Mouse (Mus musculus): Measurements from ENCODE around the gene Lsm7. TPM values are rescaled to one million over a fixed set of nuclear protein-coding genes. Genes with fewer than 3 reads are reported as not detected.

Gene Lsm7
- total RNA-seq (2022), result 10 to 100 TPM; 42.1 to 61.3 (median 57.5) TPM

DNA sequence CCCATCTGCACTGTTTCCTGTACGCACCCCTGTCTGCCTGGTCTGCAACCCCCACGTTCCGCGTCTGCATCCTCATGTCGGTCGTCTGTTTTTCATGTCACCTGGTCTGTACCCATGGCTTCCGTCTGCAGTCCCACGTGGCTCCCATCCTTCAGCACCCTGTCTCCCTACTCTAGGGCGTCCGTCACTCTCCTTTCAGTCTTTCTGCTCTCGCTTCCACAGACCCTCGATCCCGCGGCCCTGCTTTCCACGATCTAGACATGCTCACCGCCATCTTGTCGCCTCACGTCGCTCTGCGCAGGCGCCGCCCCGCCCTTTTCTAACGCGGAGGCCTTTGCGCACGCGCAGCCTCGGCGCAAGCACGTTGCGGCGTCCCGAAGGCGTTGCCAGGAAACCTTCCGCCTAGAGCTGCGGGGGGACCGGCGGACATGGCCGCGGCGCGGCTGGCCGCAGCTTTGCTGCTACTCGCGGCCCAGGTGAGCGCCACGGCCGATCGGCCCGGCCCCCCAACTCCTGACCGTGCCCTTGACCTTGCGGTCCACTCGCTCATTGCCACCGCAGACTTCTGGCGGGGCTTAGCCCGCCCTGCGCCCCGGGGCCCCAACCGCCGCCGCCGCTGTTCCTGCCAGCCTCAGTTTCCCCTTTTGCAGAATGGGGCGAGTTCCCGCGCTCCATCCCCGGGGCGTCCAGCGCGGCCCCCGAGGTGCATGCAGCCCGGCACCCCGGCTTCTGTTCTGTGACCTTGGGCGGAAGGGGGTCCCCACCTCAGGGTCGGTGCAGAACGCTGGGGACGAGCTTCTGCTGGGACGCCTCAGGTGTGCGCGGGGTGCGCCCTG, at the start of gene Lsm7, which contains the start of gene Sppl2b:
Gene Lsm7 (minus strand): TSS at position 297 of the 836 bp plus-strand sequence.
Gene Sppl2b (plus strand): TSS at position 363 of the 836 bp plus-strand sequence.
- peak; percentile 90 to 97 for DNase-seq (ENCODE audit: low spot score in 2 of 2)

DNA sequence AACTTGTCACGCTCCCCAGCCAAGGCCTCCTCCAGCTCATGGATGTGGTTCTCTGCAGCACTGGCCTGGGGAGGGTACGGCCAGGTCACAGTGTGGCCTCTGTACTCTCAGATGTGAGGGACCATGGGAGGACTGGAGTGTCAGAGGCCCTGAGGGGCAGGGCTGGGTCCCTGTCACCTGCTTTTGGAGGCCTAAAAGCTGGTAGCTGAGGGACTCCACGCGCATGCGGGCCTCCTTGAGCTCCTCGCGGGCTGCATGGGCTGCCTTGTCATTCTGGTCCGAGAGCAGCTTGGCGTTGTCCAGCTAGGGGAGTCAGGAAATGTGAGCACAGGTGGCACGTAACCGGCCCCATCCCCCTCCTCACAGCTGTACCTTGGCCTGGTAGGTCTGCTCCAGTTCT, 49.7 kb upstream of the Lsm7 start:
- DNase-seq (ENCODE audit: low spot score in 2 of 2), result no peak

DNA sequence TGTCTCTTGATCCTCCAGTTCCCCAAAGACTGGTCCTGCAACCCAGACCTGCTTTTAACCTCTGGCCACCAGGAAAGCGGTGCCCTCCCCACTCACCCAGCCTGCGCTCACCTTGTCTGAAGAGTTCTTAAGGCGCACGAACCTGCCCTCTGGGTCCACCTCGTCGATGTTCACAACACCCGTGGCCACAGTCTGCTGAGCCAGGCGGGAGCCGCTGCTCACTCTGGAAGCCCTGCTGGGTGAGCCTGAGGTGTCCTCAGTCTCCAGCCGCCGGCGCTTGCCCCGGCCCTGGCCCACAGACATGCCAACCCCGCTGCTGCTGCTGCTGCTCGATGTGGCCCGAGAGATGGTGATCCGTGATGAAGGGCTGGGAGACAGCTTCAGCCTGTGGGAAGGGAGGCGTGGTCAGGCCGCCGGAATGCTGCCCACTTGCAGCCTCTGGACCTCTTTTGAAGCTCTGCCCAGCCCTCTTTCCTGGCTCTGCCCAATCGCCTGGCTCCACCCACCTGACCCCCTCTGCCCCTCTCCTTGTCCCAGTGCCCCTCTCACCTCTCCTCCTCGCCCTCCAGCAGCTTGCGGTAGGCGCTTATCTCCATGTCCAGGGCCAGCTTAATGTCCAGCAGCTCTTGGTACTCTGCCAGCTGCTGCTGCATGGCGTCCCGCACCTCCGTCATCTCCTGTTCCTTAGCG, 49.1 kb upstream of the Lsm7 start:
- DNase-seq (ENCODE audit: low spot score in 2 of 2), result no peak

DNA sequence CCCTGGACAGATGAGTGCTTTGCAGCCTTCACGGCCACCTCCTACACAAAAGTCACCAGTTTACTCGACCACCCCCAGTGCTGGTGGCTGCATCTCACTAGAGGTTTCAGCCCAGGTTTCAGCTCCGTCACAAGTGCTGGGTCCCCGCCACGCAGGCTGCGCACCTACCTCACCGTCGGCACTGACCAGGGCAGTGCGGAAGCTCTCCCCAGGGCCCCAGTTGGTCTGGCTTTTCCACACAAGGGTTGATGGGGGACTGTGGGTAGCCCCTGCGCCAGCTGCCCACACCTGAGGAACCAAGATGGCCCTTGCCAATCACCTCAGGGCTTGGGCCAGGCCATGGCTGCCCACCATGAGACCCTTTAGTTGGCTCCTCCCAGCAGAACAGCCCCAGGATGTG, 48.3 kb upstream of the Lsm7 start:
- no peak for DNase-seq (ENCODE audit: low spot score in 2 of 2)

DNA sequence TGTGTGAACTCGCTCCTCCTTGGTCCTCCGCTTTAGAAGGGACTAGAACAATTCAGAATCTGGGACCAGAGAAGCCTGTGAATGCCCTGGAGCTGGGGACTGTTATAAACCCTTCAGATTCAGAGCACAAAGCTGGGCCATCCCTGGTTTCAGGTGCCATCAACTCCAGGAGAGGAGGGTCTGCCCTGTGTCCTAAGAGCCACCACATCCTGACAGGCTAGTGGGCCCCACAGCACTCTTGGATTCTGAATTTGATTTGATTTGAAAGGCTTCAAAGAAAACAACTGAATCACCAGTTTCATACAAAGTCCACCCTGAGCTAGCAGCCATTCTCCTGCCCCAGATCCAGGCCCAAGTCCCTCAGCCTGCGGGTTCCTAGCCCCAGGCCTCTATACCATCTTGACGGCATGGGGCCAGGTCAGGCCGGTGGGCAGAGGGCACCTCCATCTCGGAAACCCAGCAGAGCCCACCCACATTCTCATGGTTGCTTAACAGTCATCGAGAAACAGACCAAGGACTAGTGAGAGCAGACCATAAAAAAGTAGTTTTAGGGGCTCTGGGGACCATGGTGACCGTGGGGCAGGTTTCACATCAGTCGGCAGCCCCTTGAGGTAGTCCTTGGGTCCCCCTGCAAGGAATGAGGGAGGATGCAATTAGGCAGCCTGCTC, 47.4 kb upstream of the Lsm7 start:
- no peak for DNase-seq (ENCODE audit: low spot score in 2 of 2)

GRCm38 (mm10) chr10:80901409-80902272, 46.6 kb upstream of the Lsm7 start:
- DNase-seq (ENCODE audit: low spot score in 2 of 2), result no peak

- DNase-seq (ENCODE audit: low spot score in 2 of 2), result peak; percentile 99 to 100
Observed at GRCm38 (mm10) chr10:80900318-80901247, 45.6 kb upstream of the Lsm7 start, which contains the start of gene Timm13. Timm13 (minus strand) TSS chr10:80900969.

GRCm38 (mm10) chr10:80899591-80900317, 44.7 kb upstream of the Lsm7 start:
- DNase-seq (ENCODE audit: low spot score in 2 of 2), result no peak

DNA sequence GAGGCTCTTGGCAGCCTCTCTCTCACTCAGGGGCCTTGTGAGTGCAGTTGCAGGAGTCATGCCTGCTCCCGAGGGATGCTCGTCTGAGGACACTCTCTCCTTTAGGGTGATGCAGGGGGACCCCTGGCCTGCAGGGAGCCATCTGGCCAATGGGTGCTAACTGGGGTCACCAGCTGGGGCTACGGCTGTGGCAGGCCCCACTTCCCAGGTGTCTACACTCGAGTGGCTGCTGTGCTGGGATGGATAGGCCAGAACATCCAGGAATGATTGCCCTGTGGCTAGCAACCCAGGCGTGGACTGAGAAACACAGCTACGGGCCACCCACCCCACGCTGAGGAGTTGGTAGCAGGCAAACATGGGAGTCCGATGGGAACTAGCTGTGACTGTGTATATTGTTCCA, 44.1 kb upstream of the Lsm7 start:
- DNase-seq (ENCODE audit: low spot score in 2 of 2), result no peak

DNA sequence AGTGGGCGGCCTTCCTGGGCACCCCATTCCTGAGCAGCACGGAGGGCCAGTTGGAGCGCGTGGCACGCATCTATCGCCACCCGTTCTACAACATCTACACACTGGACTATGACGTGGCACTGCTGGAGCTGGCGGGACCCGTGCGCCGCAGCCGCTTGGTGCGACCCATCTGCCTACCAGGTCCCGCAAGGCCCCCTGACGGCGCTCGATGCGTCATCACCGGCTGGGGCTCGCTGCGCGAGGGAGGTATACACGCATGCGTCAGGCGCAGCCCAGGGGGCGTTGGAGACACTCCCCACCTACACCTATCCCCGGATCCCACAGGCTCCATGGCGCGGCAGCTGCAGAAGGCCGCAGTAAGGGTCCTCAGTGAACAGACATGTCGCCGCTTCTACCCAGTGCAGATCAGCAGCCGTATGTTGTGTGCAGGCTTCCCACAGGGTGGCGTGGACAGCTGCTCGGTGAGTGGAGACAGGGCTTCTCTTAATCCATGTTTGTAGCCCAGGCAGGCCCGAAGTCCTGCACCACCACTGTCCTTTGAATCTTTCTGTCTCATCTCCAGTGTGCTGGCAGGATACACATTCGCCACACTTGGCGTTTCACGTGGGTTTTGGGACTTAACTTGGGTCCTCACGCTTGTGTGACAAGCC, 43.0 kb upstream of the Lsm7 start:
- peak; percentile 68 to 70 for DNase-seq (ENCODE audit: low spot score in 2 of 2)

DNA sequence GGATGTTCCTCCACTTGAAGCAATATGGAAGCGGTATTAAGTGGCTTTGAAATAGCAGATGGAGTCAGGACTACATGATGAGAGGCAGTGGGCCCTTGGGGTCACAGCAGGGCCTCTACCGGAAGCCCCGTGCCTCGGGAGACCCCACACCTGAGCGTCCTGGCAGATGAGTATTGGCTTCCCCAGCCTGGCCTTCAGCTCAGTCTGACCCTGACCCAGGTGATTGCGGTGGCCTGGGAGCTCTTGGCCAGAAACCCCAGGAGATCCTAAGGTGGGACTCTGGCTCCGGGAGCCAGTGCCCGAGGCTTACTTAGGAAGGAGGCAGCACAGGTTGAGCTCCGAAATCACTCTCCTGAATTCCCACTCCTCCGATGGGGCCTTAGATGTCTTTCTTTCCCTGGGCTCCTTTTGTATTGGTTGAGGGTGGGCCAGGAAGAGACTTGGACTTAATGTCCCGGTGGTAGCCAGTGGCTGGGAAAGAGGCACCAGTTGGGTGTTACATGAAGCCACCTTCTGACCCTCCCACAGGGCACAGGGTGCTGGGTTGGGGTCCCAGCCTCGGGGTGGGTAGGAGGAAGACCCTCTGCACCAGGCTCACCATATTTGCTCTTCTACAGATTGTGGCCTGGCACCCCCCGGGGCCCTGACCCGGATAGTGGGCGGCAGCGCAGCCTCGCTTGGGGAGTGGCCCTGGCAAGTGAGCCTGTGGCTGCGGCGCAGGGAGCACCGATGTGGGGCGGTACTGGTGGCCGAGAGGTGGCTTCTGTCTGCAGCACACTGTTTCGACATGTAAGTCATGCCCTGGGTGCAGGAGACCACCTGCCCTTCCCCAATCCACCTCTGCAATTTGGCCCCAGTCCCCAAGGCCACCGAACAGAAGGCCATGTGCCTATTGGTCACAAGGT, 41.8 kb upstream of the Lsm7 start:
- no peak for DNase-seq (ENCODE audit: low spot score in 2 of 2)

GRCm38 (mm10) chr10:80895697-80896096, 40.7 kb upstream of the Lsm7 start:
- DNase-seq (ENCODE audit: low spot score in 2 of 2), result no peak

- no peak for DNase-seq (ENCODE audit: low spot score in 2 of 2)
Observed at GRCm38 (mm10) chr10:80895100-80895499, 40.1 kb upstream of the Lsm7 start.

GRCm38 (mm10) chr10:80887181-80887580, 32.2 kb upstream of the Lsm7 start:
- no peak for DNase-seq (ENCODE audit: low spot score in 2 of 2)

DNA sequence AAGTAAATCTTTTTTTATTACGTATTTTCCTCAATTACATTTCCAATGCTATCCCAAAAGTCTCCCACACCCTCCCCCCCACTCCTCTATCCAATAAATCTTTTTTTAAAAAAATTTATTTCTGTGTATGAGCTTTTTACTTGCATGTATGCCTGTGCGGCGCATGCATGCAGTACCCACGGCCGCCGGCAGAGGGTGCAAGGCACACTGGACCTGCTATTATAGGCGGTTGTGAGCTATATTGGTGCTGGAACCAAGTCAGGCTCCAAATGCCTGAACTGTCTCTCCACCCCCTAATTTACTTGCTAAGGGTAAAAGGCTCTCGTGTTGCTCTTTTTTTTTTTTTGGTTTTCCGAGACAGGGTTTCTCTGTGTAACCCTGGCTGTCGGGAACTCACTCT, 26.3 kb upstream of the Lsm7 start:
- peak in 1 of 2 experiments; percentile 64 for DNase-seq (ENCODE audit: low spot score in 2 of 2)

- DNase-seq (ENCODE audit: low spot score in 2 of 2), result no peak
Observed at GRCm38 (mm10) chr10:80880901-80881300, 25.9 kb upstream of the Lsm7 start.

DNA sequence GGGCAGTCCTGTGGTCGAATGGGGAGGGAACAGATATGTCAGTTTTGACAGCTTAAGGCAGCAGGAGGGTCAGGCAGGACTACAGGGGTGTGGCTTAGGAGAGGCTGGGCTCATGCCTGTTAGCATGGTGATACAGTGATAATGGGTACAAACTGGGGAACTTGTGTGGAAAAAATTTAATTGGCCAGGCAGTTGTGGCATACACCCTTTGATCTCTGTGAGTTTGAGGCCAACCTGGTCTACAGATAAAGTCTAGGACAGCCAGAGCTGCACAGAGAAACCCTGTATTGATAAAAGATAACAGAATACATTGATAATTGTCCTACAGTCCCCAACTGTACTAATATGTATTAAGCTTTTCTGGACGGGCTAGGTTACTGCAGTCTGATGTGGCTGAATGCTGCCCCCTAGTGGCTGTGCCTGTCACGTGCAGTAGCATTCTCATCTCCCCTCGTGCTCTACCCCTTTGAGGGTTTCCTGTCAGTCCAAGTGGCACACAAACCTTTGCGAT, 25.2 kb upstream of the Lsm7 start:
- DNase-seq (ENCODE audit: low spot score in 2 of 2), result peak in 1 of 2 experiments; percentile 62
